Mouse (Mus musculus) kidney, embryonic 14.5 days (tissue): ENCODE measurements around the gene Chrm3. TPM values are rescaled to one million over a fixed set of nuclear protein-coding genes. Genes with fewer than 3 reads are reported as not detected.
A peak's percentile ranks its signal among the peaks of the same experiment; 100 is the strongest.
"Not testable (repeated sequence)": the region's sequence is repeated elsewhere in the genome, so short reads cannot be mapped to it uniquely, and the experiment has no call there.

Experiments used
- ATAC-seq: fragments of 200-750 bp; cut with Nextera tagmentation; 2 replicates; pipeline ENCODE4 v1.8.0; 2017; ENCODE audit warnings: moderate number of reproducible peaks, mild to moderate bottlenecking, moderate TSS enrichment, moderate library complexity; ENCODE audit not compliant: low FRiP score, low TSS enrichment
- H3K27ac ChIP-seq: fragments of 300-500 bp; sonication (generic); 2 replicates; pipeline ENCODE4 v1.5.1; 2014; ENCODE audit warnings: low read depth, mild to moderate bottlenecking, low read length, moderate library complexity, mixed read lengths
- H3K27me3 ChIP-seq: fragments of 300-500 bp; sonication (generic); 2 replicates; pipeline ENCODE4 v1.6.1; 2014; ENCODE audit warnings: mild to moderate bottlenecking, low read length; ENCODE audit not compliant: control insufficient read depth, insufficient read depth
- H3K36me3 ChIP-seq: fragments of 300-500 bp; sonication (generic); 2 replicates; pipeline ENCODE4 v1.6.1; 2014; ENCODE audit warnings: low read length, mixed read lengths; ENCODE audit not compliant: control insufficient read depth, insufficient read depth
- H3K4me1 ChIP-seq: fragments of 300-500 bp; sonication (generic); 2 replicates; pipeline ENCODE4 v1.6.1; 2014; ENCODE audit warnings: low read length, mixed read lengths; ENCODE audit not compliant: control insufficient read depth, insufficient read depth
- H3K4me2 ChIP-seq: fragments of 300-500 bp; sonication (generic); replicated peaks from 2 replicates; pipeline ENCODE4 v1.6.1; 2014; ENCODE audit warnings: low read depth, mild to moderate bottlenecking, low read length
- H3K4me3 ChIP-seq: fragments of 300-500 bp; sonication (generic); 2 replicates; pipeline ENCODE4 v1.5.1; 2014; ENCODE audit warnings: mild to moderate bottlenecking, low read length
- H3K9ac ChIP-seq: fragments of 300-500 bp; sonication (generic); 2 replicates; pipeline ENCODE4 v1.6.1; 2014; ENCODE audit warnings: low read depth, mild to moderate bottlenecking, low read length, moderate library complexity
- H3K9me3 ChIP-seq: fragments of 300-500 bp; sonication (generic); 2 replicates; pipeline ENCODE4 v1.6.1; 2016; ENCODE audit warnings: low read length; ENCODE audit not compliant: control insufficient read depth
- WGBS: fragments of 180-500 bp; shearing (Covaris S2); extraction: QIAGEN DNeasy Blood & Tissue Kit; methylation state at CpG from one replicate; pipeline ENCODE4 v1.1.7; 2014; 5-methylcytosine and 5-hydroxymethylcytosine counted together
- microRNA-seq: library from miRNA; unstranded; fragments of <30 nt; microRNA quantifications from one replicate; pipeline ENCODE4, GENCODE M21; 2016
- polyA plus RNA-seq: library from polyadenylated mRNA; unstranded; fragments of >200 nt; fragmentation: Nextera tagmentation; extraction: Ambion mirVana; gene quantifications from 2 replicates; pipeline ENCODE4 v1.2.1, GENCODE M21; 2014

Gene Chrm3
- polyA plus RNA-seq, 1 experiment from 2014 or later = 0.91 TPM

- WGBS = 83% methylated on average over 3 of the region's 3 CpGs
- Histone ChIP-seq H3K27ac (no peak overlapping the region), H3K4me1 (no peaks in the 10 kb centered on the region), H3K4me3 (no peak overlapping the region), H3K9me3 (no peaks in the 10 kb centered on the region), H3K9ac (no peak overlapping the region), H3K36me3 (no peaks in the 10 kb centered on the region), H3K27me3 (no peaks in the 10 kb centered on the region), H3K4me2 (no peak overlapping the region)
- no peak for ATAC-seq
These were observed 487.3 kb downstream of the Chrm3 start for GRCm38 (mm10) chr13:9873377-9873776.

GRCm38 (mm10) chr13:9866161-9866560, 494.5 kb downstream of the Chrm3 start:
- WGBS = 96% methylated on average over 2 of the region's 2 CpGs
- ATAC-seq = no peak
- H3K9ac ChIP-seq = no peak overlapping the region

GRCm38 (mm10) chr13:9847515-9847914, 513.1 kb downstream of the Chrm3 start:
- Histone ChIP-seq H3K27ac (no peak overlapping the region), H3K36me3 (no peaks in the 10 kb centered on the region), H3K9me3 (no peaks in the 10 kb centered on the region), H3K9ac (no peak overlapping the region), H3K4me1 (no peaks in the 10 kb centered on the region), H3K4me2 (no peak overlapping the region), H3K4me3 (no peak overlapping the region), H3K27me3 (no peaks in the 10 kb centered on the region)
- 80% methylated on average over 3 of the region's 3 CpGs for WGBS
- ATAC-seq = no peak

More at GRCm38 (mm10) chr13:9866161-9866560, 494.5 kb downstream of the Chrm3 start:
- no peaks in the 10 kb centered on the region for H3K27me3 ChIP-seq
- no peak overlapping the region for H3K4me2 ChIP-seq
- H3K4me3 ChIP-seq = no peak overlapping the region
- H3K27ac ChIP-seq = no peak overlapping the region
- H3K36me3 ChIP-seq = no peaks in the 10 kb centered on the region
- no peaks in the 10 kb centered on the region for H3K4me1 ChIP-seq
- H3K9me3 ChIP-seq = no peaks in the 10 kb centered on the region

- no peak overlapping the region for H3K4me2 ChIP-seq
These were observed 513.9 kb downstream of the Chrm3 start for GRCm38 (mm10) chr13:9846543-9847434.

GRCm38 (mm10) chr13:9834146-9834679, 526.4 kb downstream of the Chrm3 start:
- H3K4me3 ChIP-seq, H3K9ac ChIP-seq, H3K4me1 ChIP-seq, H3K27ac ChIP-seq, H3K36me3 ChIP-seq, H3K9me3 ChIP-seq, H3K4me2 ChIP-seq, H3K27me3 ChIP-seq: not testable (repeated sequence)
- WGBS = 78% methylated on average over 33 of the region's 33 CpGs
- ATAC-seq = peak; percentile 96

More at GRCm38 (mm10) chr13:9846543-9847434, 513.9 kb downstream of the Chrm3 start:
- 34% methylated on average over 14 of the region's 14 CpGs for WGBS
- Histone ChIP-seq H3K9me3 (no peaks in the 10 kb centered on the region), H3K4me1 (no peaks in the 10 kb centered on the region), H3K36me3 (no peaks in the 10 kb centered on the region), H3K9ac (no peak overlapping the region), H3K27me3 (no peaks in the 10 kb centered on the region), H3K4me3 (no peak overlapping the region), H3K27ac (no peak overlapping the region)
- ATAC-seq = peak; percentile 81

- no peak for ATAC-seq
- Histone ChIP-seq H3K4me3 (no peak overlapping the region), H3K9me3 (no peaks in the 10 kb centered on the region), H3K9ac (no peak overlapping the region), H3K36me3 (no peaks in the 10 kb centered on the region), H3K4me1 (no peaks in the 10 kb centered on the region), H3K4me2 (no peak overlapping the region), H3K27ac (no peak overlapping the region), H3K27me3 (no peaks in the 10 kb centered on the region)
- 74% methylated on average over 5 of the region's 5 CpGs for WGBS
These were observed 534.4 kb downstream of the Chrm3 start for GRCm38 (mm10) chr13:9826227-9826626.

Small RNAs within 50 kb of the gene (microRNA-seq; reads per million reads assigned to microRNA genes)
- not detected for gene Gm24187
